Mouse (Mus musculus): ENCODE data around the gene Pbld1. TPM values are rescaled to one million over a fixed set of nuclear protein-coding genes. Genes with fewer than 3 reads are reported as not detected.
"Not testable (repeated sequence)": the region's sequence is repeated elsewhere in the genome, so short reads cannot be mapped to it uniquely, and the experiment has no call there.

The Pbld1 gene
- polyA plus RNA-seq, 1 experiment from 2014 or later: 10.6 TPM

DNA sequence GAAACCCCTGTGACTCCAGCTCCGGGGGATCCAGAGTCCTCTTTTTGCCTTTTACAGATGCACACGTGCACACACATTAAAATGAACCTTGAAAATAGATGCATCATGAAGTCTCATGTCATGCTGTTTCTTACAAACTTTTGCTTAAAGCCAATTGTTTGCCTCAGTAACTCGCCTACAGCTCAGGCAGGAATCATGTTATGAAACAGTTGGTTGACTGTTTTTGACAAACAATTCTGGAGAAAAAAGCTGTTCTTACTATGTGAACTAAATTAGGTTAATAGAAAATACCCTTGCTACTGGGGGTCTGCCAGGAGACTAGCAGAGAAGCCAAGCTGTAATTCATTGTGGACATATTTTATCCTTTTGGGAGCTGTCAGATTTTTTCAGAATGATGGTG is 27.0 kb upstream of the Pbld1 start:
- 79% methylated on average over 3 of the region's 3 CpGs for WGBS

GRCm38 (mm10) chr10:63038571-63039320 is 21.2 kb upstream of the Pbld1 start:
- peak; percentile 60; the same call in 1 of the 2 replicates for ATAC-seq (ENCODE audit: low FRiP score, low TSS enrichment)

More for the DNA sequence above, 27.0 kb upstream of the Pbld1 start:
- no peaks in the 10 kb centered on the region for H3K9me3 ChIP-seq (ENCODE audit: low read length)
- H3K27ac ChIP-seq (ENCODE audit: low read length): no peak overlapping the region
- no peaks in the 10 kb centered on the region for H3K4me1 ChIP-seq (ENCODE audit: insufficient read depth, low read length)
- no peak for ATAC-seq (ENCODE audit: low FRiP score, low TSS enrichment)
- H3K27me3 ChIP-seq (ENCODE audit: insufficient read depth, low read length): no peaks in the 10 kb centered on the region
- H3K4me2 ChIP-seq (replicated peaks; ENCODE audit: low read depth, low read length): no peak overlapping the region
- H3K4me3 ChIP-seq (ENCODE audit: low read length): no peak overlapping the region
- H3K9ac ChIP-seq (replicated peaks; ENCODE audit: low read length): no peak overlapping the region
- no peaks in the 10 kb centered on the region for H3K36me3 ChIP-seq (ENCODE audit: insufficient read depth, low read length)

GRCm38 (mm10) chr10:63039867-63040628 is 19.9 kb upstream of the Pbld1 start:
- no peak overlapping the region for H3K9ac ChIP-seq (replicated peaks; ENCODE audit: low read length)
- ATAC-seq (ENCODE audit: low FRiP score, low TSS enrichment): no peak

More at GRCm38 (mm10) chr10:63038571-63039320, 21.2 kb upstream of the Pbld1 start:
- Histone ChIP-seq H3K4me1 (ENCODE audit: insufficient read depth, low read length) (no peaks in the 10 kb centered on the region), H3K9me3 (ENCODE audit: low read length) (no peaks in the 10 kb centered on the region), H3K4me2 (replicated peaks; ENCODE audit: low read depth, low read length) (no peak overlapping the region; the same call in 1 of the 2 replicates), H3K4me3 (ENCODE audit: low read length) (no peak overlapping the region), H3K27me3 (ENCODE audit: insufficient read depth, low read length) (no peaks in the 10 kb centered on the region), H3K36me3 (ENCODE audit: insufficient read depth, low read length) (no peaks in the 10 kb centered on the region), H3K9ac (replicated peaks; ENCODE audit: low read length) (no peak overlapping the region), H3K27ac (ENCODE audit: low read length) (peak overlapping the region; percentile 50)
- 68% methylated on average over 14 of the region's 14 CpGs for WGBS

DNA sequence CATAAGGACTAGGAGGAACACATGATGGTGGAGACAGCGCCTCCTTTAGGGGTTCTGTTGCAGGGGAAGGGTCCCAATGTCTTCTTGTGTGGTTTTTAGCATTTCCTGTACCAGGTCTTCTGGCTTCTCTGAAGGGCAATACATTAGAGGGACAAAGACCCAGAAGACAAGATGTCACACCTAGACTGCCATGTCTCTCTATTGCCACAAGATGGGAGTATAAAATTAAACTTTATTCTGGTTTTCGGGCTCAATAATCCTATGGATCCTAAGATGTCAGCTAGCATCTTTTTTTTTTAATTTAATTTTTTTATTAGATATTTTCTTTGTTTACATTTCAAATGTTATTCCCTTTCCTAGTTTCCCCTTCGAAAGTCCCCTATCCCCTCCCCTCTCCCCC is 16.8 kb upstream of the Pbld1 start:
- H3K36me3 ChIP-seq (ENCODE audit: insufficient read depth, low read length): no peaks in the 10 kb centered on the region
- no peak overlapping the region for H3K4me3 ChIP-seq (ENCODE audit: low read length)
- 75% methylated on average over 3 of the region's 3 CpGs for WGBS
- H3K4me2 ChIP-seq (replicated peaks; ENCODE audit: low read depth, low read length): no peak overlapping the region
- H3K27ac ChIP-seq (ENCODE audit: low read length): no peak overlapping the region
- no peaks in the 10 kb centered on the region for H3K9me3 ChIP-seq (ENCODE audit: low read length)
- H3K4me1 ChIP-seq (ENCODE audit: insufficient read depth, low read length): no peaks in the 10 kb centered on the region
- H3K9ac ChIP-seq (replicated peaks; ENCODE audit: low read length): no peak overlapping the region
- ATAC-seq (ENCODE audit: low FRiP score, low TSS enrichment): no peak
- H3K27me3 ChIP-seq (ENCODE audit: insufficient read depth, low read length): no peaks in the 10 kb centered on the region

More at GRCm38 (mm10) chr10:63039867-63040628, 19.9 kb upstream of the Pbld1 start:
- Histone ChIP-seq H3K4me1 (ENCODE audit: insufficient read depth, low read length) (no peaks in the 10 kb centered on the region), H3K4me2 (replicated peaks; ENCODE audit: low read depth, low read length) (no peak overlapping the region), H3K27ac (ENCODE audit: low read length) (no peak overlapping the region; the same call in 1 of the 2 replicates), H3K4me3 (ENCODE audit: low read length) (no peak overlapping the region), H3K27me3 (ENCODE audit: insufficient read depth, low read length) (no peaks in the 10 kb centered on the region), H3K36me3 (ENCODE audit: insufficient read depth, low read length) (no peaks in the 10 kb centered on the region), H3K9me3 (ENCODE audit: low read length) (no peaks in the 10 kb centered on the region)
- WGBS: 87% methylated on average over 5 of the region's 5 CpGs

DNA sequence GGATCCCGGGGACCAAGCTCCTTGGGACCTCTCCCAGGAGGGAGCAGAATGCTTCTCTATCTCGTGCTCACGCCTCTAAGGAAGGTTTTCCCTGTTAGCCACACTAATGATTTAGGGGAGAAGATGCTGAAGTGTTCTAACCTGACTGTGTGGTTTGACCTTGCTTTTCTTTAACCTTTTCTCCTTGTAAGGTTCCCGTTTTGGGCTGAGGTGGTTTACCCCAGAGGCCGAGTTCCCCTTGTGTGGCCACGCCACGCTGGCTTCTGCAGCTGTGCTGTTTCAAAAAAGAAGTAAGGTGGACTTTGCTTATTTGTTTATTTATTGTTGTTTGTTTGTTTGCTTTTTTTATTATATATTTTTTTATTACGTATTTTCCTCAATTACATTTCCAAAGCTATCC is 12.2 kb upstream of the Pbld1 start:
- no peak for ATAC-seq (ENCODE audit: low FRiP score, low TSS enrichment)
- no peak overlapping the region for H3K4me3 ChIP-seq (ENCODE audit: low read length)
- 83% methylated on average over 8 of the region's 8 CpGs for WGBS

GRCm38 (mm10) chr10:63049106-63049505 is 10.9 kb upstream of the Pbld1 start:
- Histone ChIP-seq H3K27me3 (ENCODE audit: insufficient read depth, low read length) (no peaks in the 10 kb centered on the region), H3K4me1 (ENCODE audit: insufficient read depth, low read length) (no peaks in the 10 kb centered on the region), H3K9me3 (ENCODE audit: low read length) (no peaks in the 10 kb centered on the region), H3K27ac (ENCODE audit: low read length) (no peak overlapping the region), H3K36me3 (ENCODE audit: insufficient read depth, low read length) (no peaks in the 10 kb centered on the region), H3K9ac (replicated peaks; ENCODE audit: low read length) (no peak overlapping the region), H3K4me2 (replicated peaks; ENCODE audit: low read depth, low read length) (no peak overlapping the region), H3K4me3 (ENCODE audit: low read length) (no peak overlapping the region)
- no peak for ATAC-seq (ENCODE audit: low FRiP score, low TSS enrichment)
- 83% methylated on average over 1 of the region's 2 CpGs for WGBS

More for the DNA sequence above, 12.2 kb upstream of the Pbld1 start:
- Histone ChIP-seq H3K4me1 (ENCODE audit: insufficient read depth, low read length) (no peaks in the 10 kb centered on the region), H3K9me3 (ENCODE audit: low read length) (no peaks in the 10 kb centered on the region), H3K27ac (ENCODE audit: low read length) (no peak overlapping the region), H3K36me3 (ENCODE audit: insufficient read depth, low read length) (no peaks in the 10 kb centered on the region), H3K4me2 (replicated peaks; ENCODE audit: low read depth, low read length) (no peak overlapping the region), H3K27me3 (ENCODE audit: insufficient read depth, low read length) (no peaks in the 10 kb centered on the region), H3K9ac (replicated peaks; ENCODE audit: low read length) (no peak overlapping the region)

DNA sequence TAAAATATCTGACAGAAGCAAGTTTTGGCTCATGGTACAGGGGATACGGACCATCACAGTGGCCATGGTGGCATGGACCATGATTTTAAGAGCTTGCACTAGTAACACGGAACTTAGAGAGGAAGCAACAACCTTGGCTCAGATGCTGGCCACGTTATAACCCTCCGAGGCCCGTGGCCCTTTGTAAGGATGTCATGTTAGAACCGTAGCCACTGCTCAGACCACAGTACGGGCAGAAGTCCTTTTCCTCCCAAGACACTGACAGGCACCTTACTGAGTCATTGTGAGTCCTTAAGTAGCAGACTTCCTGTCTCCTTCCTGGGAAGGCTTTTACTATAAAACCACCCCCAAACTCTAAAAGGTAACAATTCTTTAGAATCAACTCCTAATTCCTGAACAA is 8.7 kb upstream of the Pbld1 start:
- Histone ChIP-seq H3K4me1 (ENCODE audit: insufficient read depth, low read length) (no peaks in the 10 kb centered on the region), H3K36me3 (ENCODE audit: insufficient read depth, low read length) (no peaks in the 10 kb centered on the region), H3K27ac (ENCODE audit: low read length) (no peak overlapping the region), H3K4me2 (replicated peaks; ENCODE audit: low read depth, low read length) (no peak overlapping the region), H3K4me3 (ENCODE audit: low read length) (no peak overlapping the region), H3K27me3 (ENCODE audit: insufficient read depth, low read length) (no peaks in the 10 kb centered on the region), H3K9ac (replicated peaks; ENCODE audit: low read length) (no peak overlapping the region), H3K9me3 (ENCODE audit: low read length) (no peaks in the 10 kb centered on the region)
- 73% methylated on average over 7 of the region's 7 CpGs for WGBS
- no peak for ATAC-seq (ENCODE audit: low FRiP score, low TSS enrichment)

GRCm38 (mm10) chr10:63052011-63052410 is 8.0 kb upstream of the Pbld1 start:
- Histone ChIP-seq H3K4me2 (replicated peaks; ENCODE audit: low read depth, low read length) (no peak overlapping the region), H3K27ac (ENCODE audit: low read length) (no peak overlapping the region), H3K4me1 (ENCODE audit: insufficient read depth, low read length) (no peaks in the 10 kb centered on the region), H3K9me3 (ENCODE audit: low read length) (no peaks in the 10 kb centered on the region), H3K36me3 (ENCODE audit: insufficient read depth, low read length) (no peaks in the 10 kb centered on the region), H3K27me3 (ENCODE audit: insufficient read depth, low read length) (no peaks in the 10 kb centered on the region), H3K9ac (replicated peaks; ENCODE audit: low read length) (no peak overlapping the region), H3K4me3 (ENCODE audit: low read length) (no peak overlapping the region)
- 82% methylated on average over 6 of the region's 6 CpGs for WGBS
- no peak for ATAC-seq (ENCODE audit: low FRiP score, low TSS enrichment)

GRCm38 (mm10) chr10:63053007-63053406 is 7.0 kb upstream of the Pbld1 start:
- Histone ChIP-seq H3K36me3 (ENCODE audit: insufficient read depth, low read length) (no peaks in the 10 kb centered on the region), H3K4me3 (ENCODE audit: low read length) (no peak overlapping the region), H3K27ac (ENCODE audit: low read length) (no peak overlapping the region), H3K9me3 (ENCODE audit: low read length) (no peaks in the 10 kb centered on the region), H3K27me3 (ENCODE audit: insufficient read depth, low read length) (no peaks in the 10 kb centered on the region), H3K4me2 (replicated peaks; ENCODE audit: low read depth, low read length) (no peak overlapping the region), H3K4me1 (ENCODE audit: insufficient read depth, low read length) (no peaks in the 10 kb centered on the region), H3K9ac (replicated peaks; ENCODE audit: low read length) (no peak overlapping the region)
- no peak for ATAC-seq (ENCODE audit: low FRiP score, low TSS enrichment)
- 62% methylated on average over 6 of the region's 6 CpGs for WGBS

GRCm38 (mm10) chr10:63054071-63054470 is 5.9 kb upstream of the Pbld1 start:
- H3K27ac ChIP-seq (ENCODE audit: low read length); H3K4me1 ChIP-seq (ENCODE audit: insufficient read depth, low read length); H3K27me3 ChIP-seq (ENCODE audit: insufficient read depth, low read length); H3K4me3 ChIP-seq (ENCODE audit: low read length); H3K9ac ChIP-seq (replicated peaks; ENCODE audit: low read length); H3K9me3 ChIP-seq (ENCODE audit: low read length); ATAC-seq (ENCODE audit: low FRiP score, low TSS enrichment); H3K36me3 ChIP-seq (ENCODE audit: insufficient read depth, low read length); H3K4me2 ChIP-seq (replicated peaks; ENCODE audit: low read depth, low read length): not testable (repeated sequence)
- 83% methylated on average over 6 of the region's 6 CpGs for WGBS
